Mouse (Mus musculus) layer of hippocampus, postnatal 10 days (tissue): ENCODE data around the gene S100a5. TPM values are rescaled to one million over a fixed set of nuclear protein-coding genes. Genes with fewer than 3 reads are reported as not detected.

Experiments
- DNase-seq, 2 experiments: peaks; one replicate each; pipeline ENCODE4 v3.0.0; 2021; ENCODE audit warnings: low spot score in 2 of 2
- total RNA-seq, 2 experiments: library from RNA; stranded (reverse); gene quantifications; 2 replicates each; pipeline ENCODE4 v1.2.3; 2021

Gene S100a5
- total RNA-seq, 2 experiments from 2014 or later: not detected

- DNase-seq: no peak
Measured at GRCm38 (mm10) chr3:90600036-90600435, 8.3 kb upstream of the S100a5 start.

- DNase-seq: no peak
Measured at GRCm38 (mm10) chr3:90600458-90601195, 7.7 kb upstream of the S100a5 start.

GRCm38 (mm10) chr3:90601486-90602110 is 6.7 kb upstream of the S100a5 start, which contains the start of gene Gm42674:
Gm42674 (plus strand) TSS chr3:90601904.
- DNase-seq: no peak

- no peak for DNase-seq
Measured at GRCm38 (mm10) chr3:90603623-90604022, 4.7 kb upstream of the S100a5 start, which contains the start of gene S100a4. S100a4 (plus strand) TSS chr3:90603771.

- peak; percentile 61 to 66 for DNase-seq
Measured at GRCm38 (mm10) chr3:90604416-90604815, 3.9 kb upstream of the S100a5 start.

- no peak for DNase-seq
Measured at GRCm38 (mm10) chr3:90605049-90605448, 3.3 kb upstream of the S100a5 start.

GRCm38 (mm10) chr3:90605736-90606135 is 2.6 kb upstream of the S100a5 start:
- no peak for DNase-seq

- DNase-seq: no peak
Measured at GRCm38 (mm10) chr3:90606185-90606584, 2.1 kb upstream of the S100a5 start.

- no peak for DNase-seq
Measured at GRCm38 (mm10) chr3:90607361-90607760, 962 bp upstream of the S100a5 start.

- no peak for DNase-seq
Measured at GRCm38 (mm10) chr3:90609102-90609501, 779 bp downstream of the S100a5 start.

GRCm38 (mm10) chr3:90611494-90611893 is 3.2 kb downstream of the S100a5 start:
- no peak for DNase-seq

- no peak for DNase-seq
Measured at GRCm38 (mm10) chr3:90612061-90612460, 3.7 kb downstream of the S100a5 start.

- DNase-seq: peak; percentile 62 to 66
Measured at GRCm38 (mm10) chr3:90612728-90613291, 4.5 kb downstream of the S100a5 start, which contains the start of gene S100a6. S100a6 (plus strand) TSS chr3:90612882.

GRCm38 (mm10) chr3:90613461-90614147 is 5.3 kb downstream of the S100a5 start:
- no peak for DNase-seq

- DNase-seq: no peak
Measured at GRCm38 (mm10) chr3:90614148-90614530, 5.8 kb downstream of the S100a5 start.

- no peak for DNase-seq
Measured at GRCm38 (mm10) chr3:90614611-90615251, 6.4 kb downstream of the S100a5 start.

GRCm38 (mm10) chr3:90615415-90615814 is 7.1 kb downstream of the S100a5 start:
- DNase-seq: peak; percentile 72 to 78

- no peak for DNase-seq
Measured at GRCm38 (mm10) chr3:90615911-90616310, 7.6 kb downstream of the S100a5 start.

GRCm38 (mm10) chr3:90617586-90617985 is 9.3 kb downstream of the S100a5 start:
- no peak for DNase-seq

GRCm38 (mm10) chr3:90621552-90621951 is 13.2 kb downstream of the S100a5 start:
- no peak for DNase-seq

- DNase-seq: peak; percentile 54 to 61
Measured at GRCm38 (mm10) chr3:90623435-90624071, 15.2 kb downstream of the S100a5 start.
